Mouse (Mus musculus) heart, postnatal 0 days (tissue): Measurements from ENCODE around the gene Prss23.

Source experiments
- CTCF ChIP-seq: IDR thresholded peaks from 2 replicates; pipeline ENCODE4 v1.5.1; 2016; ENCODE audit warnings: antibody characterized with exemption, control low read depth, low read depth
- EP300 ChIP-seq: IDR thresholded peaks from 2 replicates; pipeline ENCODE4 v1.6.1; 2016; ENCODE audit warnings: antibody characterized with exemption, low read depth

GRCm38 (mm10) chr7:89499516-89500307 is 27.3 kb downstream of the Prss23 start:
- TF ChIP-seq CTCF (peak; percentile 69), EP300 (no peak)
